Mouse (Mus musculus) embryonic facial prominence, embryonic 12.5 days (tissue): ENCODE data around the gene Zfp119a. TPM values are rescaled to one million over a fixed set of nuclear protein-coding genes. Genes with fewer than 3 reads are reported as not detected.
"Not testable (repeated sequence)": the region's sequence is repeated elsewhere in the genome, so short reads cannot be mapped to it uniquely, and the experiment has no call there.

ENCODE experiments used
- ATAC-seq: fragments of 200-750 bp; cut with Nextera tagmentation; 2 replicates; pipeline ENCODE4 v1.8.0; 2017; ENCODE audit not compliant: insufficient number of reproducible peaks, insufficient read depth, low FRiP score, low TSS enrichment
- H3K27ac ChIP-seq: fragments of 300-500 bp; sonication (generic); 2 replicates; pipeline ENCODE4 v1.5.1; 2016; ENCODE audit warnings: mild to moderate bottlenecking
- H3K27me3 ChIP-seq: fragments of 300-500 bp; sonication (generic); 2 replicates; pipeline ENCODE4 v1.6.1; 2016; ENCODE audit warnings: mild to moderate bottlenecking, moderate library complexity
- H3K36me3 ChIP-seq: fragments of 300-500 bp; sonication (generic); 2 replicates; pipeline ENCODE4 v1.6.1; 2016; ENCODE audit warnings: mild to moderate bottlenecking
- H3K4me1 ChIP-seq: fragments of 300-500 bp; sonication (generic); 2 replicates; pipeline ENCODE4 v1.6.1; 2016
- H3K4me2 ChIP-seq: fragments of 300-500 bp; sonication (generic); replicated peaks from 2 replicates; pipeline ENCODE4 v1.6.1; 2016; ENCODE audit warnings: mild to moderate bottlenecking, moderate library complexity
- H3K4me3 ChIP-seq: fragments of 300-500 bp; sonication (generic); 2 replicates; pipeline ENCODE4 v1.5.1; 2016; ENCODE audit warnings: mild to moderate bottlenecking
- H3K9ac ChIP-seq: fragments of 300-500 bp; sonication (generic); 2 replicates; pipeline ENCODE4 v1.6.1; 2016; ENCODE audit warnings: mild to moderate bottlenecking, moderate library complexity
- H3K9me3 ChIP-seq: fragments of 300-500 bp; sonication (generic); 2 replicates; pipeline ENCODE4 v1.6.1; 2016; ENCODE audit warnings: mild to moderate bottlenecking, moderate library complexity
- whole genome bisulfite sequencing: fragments of 180-500 bp; shearing (Covaris S2); methylation state at CpG from one replicate; pipeline ENCODE4 v1.1.7; 2016; 5-methylcytosine and 5-hydroxymethylcytosine counted together
- polyA plus RNA-seq: library from polyadenylated mRNA; unstranded; fragments of >200 nt; fragmentation: Nextera tagmentation; extraction: Ambion mirVana; gene quantifications from 2 replicates; pipeline ENCODE4 v1.2.1, GENCODE M21; 2016

Gene Zfp119a
- polyA plus RNA-seq, result 10.2 and 11.2 TPM in 2 replicates

DNA sequence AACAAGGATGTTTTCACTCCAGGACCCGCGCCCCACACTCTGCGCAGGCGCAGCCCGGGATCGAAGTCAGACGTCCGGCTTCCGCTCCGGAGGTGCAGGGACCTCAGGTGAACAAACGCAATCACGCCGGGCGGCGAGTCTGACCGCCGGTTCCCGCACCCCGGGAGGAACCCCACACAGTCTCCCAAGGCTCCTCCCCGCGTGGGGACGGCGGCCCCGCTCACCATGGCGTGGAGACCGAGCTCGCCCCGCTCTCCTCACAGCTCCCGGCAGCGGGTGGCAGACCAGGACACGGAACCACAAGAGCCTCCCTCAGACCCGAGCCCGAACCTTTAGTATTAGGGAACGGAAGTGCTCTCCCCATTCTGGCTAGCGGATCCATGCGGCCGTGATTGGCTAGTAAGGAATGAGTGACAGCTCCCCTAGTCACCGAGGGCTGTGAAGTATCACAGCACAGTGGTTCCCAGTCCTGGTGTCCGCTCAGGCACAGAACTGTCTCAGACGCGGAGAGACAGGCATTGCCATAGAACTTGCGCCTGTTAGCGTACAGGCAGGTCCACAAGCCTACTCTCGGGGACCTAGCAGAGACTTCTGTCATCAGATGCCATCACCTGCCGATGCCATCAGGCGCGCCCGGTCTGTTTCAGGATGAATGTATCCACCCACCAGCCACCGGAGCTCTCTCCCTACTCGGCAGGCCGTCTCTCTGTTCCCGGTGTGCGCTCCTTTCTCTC is at the start of gene Zfp119a:
Gene Zfp119a (minus strand): TSS at position 295 of the 734 bp plus-strand sequence.
- peak within 1 kb of the TSS; percentile 45 for H3K4me3 ChIP-seq
- H3K4me1 ChIP-seq, H3K9me3 ChIP-seq, H3K36me3 ChIP-seq, H3K27me3 ChIP-seq: not testable (repeated sequence)
- WGBS, result 1% methylated on average over 47 of the region's 53 CpGs
- peak within 1 kb of the TSS; percentile 48 for H3K9ac ChIP-seq
- peak; percentile 100 for ATAC-seq
- peak within 1 kb of the TSS; percentile 54 for H3K4me2 ChIP-seq
- H3K27ac ChIP-seq, result peak within 1 kb of the TSS; percentile 78

DNA sequence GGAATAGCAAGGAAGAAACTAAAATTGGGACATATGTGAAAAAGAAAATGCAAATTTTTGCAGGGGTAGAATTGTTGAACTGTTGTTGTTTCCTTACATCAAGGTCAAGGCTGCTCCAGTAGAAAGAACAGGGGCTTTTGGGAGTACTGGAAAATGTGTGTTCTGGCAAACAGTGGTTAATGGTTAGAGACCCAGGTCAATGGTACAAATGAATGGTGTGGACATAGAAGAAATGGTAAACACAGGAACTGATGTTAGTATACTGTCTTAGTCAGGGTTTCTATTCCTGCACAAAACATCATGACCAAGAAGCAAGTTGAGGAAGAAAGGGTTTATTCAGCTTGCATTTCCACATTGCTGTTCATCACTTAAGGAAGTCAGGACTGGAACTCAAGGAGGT is 27.9 kb upstream of the Zfp119a start:
- no peaks in the 10 kb centered on the region for H3K27me3 ChIP-seq
- H3K4me2 ChIP-seq, result no peak overlapping the region
- no peak for ATAC-seq
- H3K9ac ChIP-seq, result no peak overlapping the region
- no peak overlapping the region for H3K27ac ChIP-seq
- H3K4me3 ChIP-seq, result no peak overlapping the region
- H3K4me1 ChIP-seq, result no peaks in the 10 kb centered on the region
- H3K36me3 ChIP-seq, result no peaks in the 10 kb centered on the region
- H3K9me3 ChIP-seq, result no peaks in the 10 kb centered on the region

GRCm38 (mm10) chr17:55904131-55904530 is 25.4 kb upstream of the Zfp119a start:
- Histone ChIP-seq H3K4me1 (no peaks in the 10 kb centered on the region), H3K27ac (no peak overlapping the region), H3K4me3 (no peak overlapping the region), H3K9me3 (no peaks in the 10 kb centered on the region), H3K9ac (no peak overlapping the region), H3K4me2 (no peak overlapping the region), H3K27me3 (no peaks in the 10 kb centered on the region), H3K36me3 (no peaks in the 10 kb centered on the region)
- no peak for ATAC-seq
- WGBS, result 75% methylated on average over 6 of the region's 6 CpGs

GRCm38 (mm10) chr17:55903687-55904086 is 25.0 kb upstream of the Zfp119a start:
- H3K36me3 ChIP-seq, result no peaks in the 10 kb centered on the region
- no peak for ATAC-seq
- H3K9me3 ChIP-seq, result no peaks in the 10 kb centered on the region
- no peaks in the 10 kb centered on the region for H3K27me3 ChIP-seq
- no peak overlapping the region for H3K9ac ChIP-seq
- no peaks in the 10 kb centered on the region for H3K4me1 ChIP-seq
- H3K4me3 ChIP-seq, result no peak overlapping the region
- no peak overlapping the region for H3K4me2 ChIP-seq
- WGBS, result 83% methylated on average over 1 of the region's 1 CpGs
- H3K27ac ChIP-seq, result no peak overlapping the region

DNA sequence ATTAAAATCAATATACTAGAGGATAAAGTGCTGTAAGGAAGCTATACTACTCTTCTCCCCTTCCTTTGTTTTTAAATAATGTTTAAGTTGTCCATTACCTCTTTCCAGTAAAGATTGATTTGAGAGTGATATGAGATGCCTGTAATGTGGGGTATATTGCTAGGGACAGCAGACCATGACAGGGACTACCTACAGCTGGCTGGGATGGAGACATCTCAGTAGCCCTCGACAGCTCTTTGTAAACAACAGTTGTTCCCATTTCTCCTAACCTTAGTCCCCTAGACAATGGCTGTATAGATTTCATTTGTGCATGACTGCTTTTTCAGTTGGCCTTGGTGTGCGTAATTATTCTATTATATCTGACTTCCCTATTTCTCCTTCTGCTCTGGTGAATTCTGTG is 24.4 kb upstream of the Zfp119a start:
- WGBS, result 69% methylated on average over 2 of the region's 2 CpGs
- Histone ChIP-seq H3K36me3 (peaks cover 5% of the 10 kb centered on the region), H3K4me2 (no peak overlapping the region), H3K9ac (no peak overlapping the region), H3K9me3 (0 out of 2 replicates have a peak, but pooled peaks cover 2% of the 10 kb centered on the region), H3K4me3 (no peak overlapping the region), H3K27me3 (no peaks in the 10 kb centered on the region), H3K4me1 (no peaks in the 10 kb centered on the region), H3K27ac (no peak overlapping the region)
- ATAC-seq, result no peak

DNA sequence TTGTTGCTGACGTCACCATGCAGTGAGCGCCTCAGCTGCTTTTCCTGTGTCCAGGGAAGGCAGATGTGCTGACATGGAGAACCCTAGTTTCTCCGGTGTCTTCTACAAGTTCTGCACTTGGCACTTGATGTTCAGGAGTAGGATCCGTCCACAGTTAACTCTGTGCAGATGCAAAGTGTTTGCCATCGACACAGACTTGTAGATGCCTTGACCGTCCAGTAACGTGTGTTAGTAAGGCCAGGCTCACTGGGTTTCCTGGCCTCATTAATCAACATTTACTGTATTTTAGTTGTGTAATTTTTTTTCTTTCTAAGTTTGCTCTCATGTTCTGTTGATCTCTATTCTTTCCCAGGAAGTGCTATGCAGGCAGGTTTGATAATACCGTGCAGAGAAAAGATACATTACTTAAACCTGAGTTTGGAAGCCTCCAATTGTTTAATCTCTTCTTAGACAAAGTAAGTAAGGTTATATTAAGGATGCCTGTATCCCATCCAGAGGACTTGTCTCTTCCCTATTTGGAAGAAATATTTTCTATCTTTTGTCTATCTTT is 13.8 kb upstream of the Zfp119a start:
- H3K36me3 ChIP-seq, result not testable (repeated sequence)

GRCm38 (mm10) chr17:55884912-55885311 is 6.2 kb upstream of the Zfp119a start:
- no peaks in the 10 kb centered on the region for H3K36me3 ChIP-seq
- no peak overlapping the region for H3K4me3 ChIP-seq
- H3K9ac ChIP-seq, result no peak overlapping the region
- no peaks in the 10 kb centered on the region for H3K27me3 ChIP-seq
- no peak for ATAC-seq
- H3K27ac ChIP-seq, result no peak overlapping the region
- 60% methylated on average over 2 of the region's 2 CpGs for whole genome bisulfite sequencing
- H3K4me1 ChIP-seq, result no peaks in the 10 kb centered on the region
- H3K9me3 ChIP-seq, result no peaks in the 10 kb centered on the region
- H3K4me2 ChIP-seq, result no peak overlapping the region

More for the DNA sequence above, 13.8 kb upstream of the Zfp119a start:
- Histone ChIP-seq H3K4me2 (peak overlapping the region; percentile 46), H3K27ac (peak overlapping the region; percentile 36; the same call in 1 of the 2 replicates), H3K4me3 (peak overlapping the region; percentile 49)
- not testable (repeated sequence) for ATAC-seq, H3K4me1 ChIP-seq, H3K27me3 ChIP-seq, H3K9ac ChIP-seq, H3K9me3 ChIP-seq
- 14% methylated on average over 6 of the region's 8 CpGs for WGBS

DNA sequence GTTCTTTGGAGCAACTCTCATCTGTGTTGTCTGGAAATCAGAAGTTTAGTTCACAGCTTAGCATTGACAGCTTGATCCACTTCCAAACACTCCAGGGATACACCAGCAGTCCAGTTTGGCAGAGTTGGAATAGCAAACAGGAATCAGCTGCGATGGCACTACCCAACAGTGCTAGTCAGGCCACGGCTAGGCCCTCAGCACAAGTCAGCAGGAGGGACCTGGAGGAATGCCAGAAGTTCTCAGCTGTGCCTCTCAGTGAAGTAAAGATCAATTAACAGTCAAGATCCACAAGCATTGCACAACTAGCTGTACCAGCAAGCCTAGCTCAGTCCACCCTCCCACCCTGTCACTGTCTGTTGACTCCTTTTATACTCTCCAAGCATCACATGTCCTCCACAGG is 4.9 kb upstream of the Zfp119a start:
- 68% methylated on average over 2 of the region's 2 CpGs for whole genome bisulfite sequencing
- Histone ChIP-seq H3K27me3 (no peaks in the 10 kb centered on the region), H3K27ac (no peak overlapping the region), H3K36me3 (no peaks in the 10 kb centered on the region), H3K9me3 (no peaks in the 10 kb centered on the region), H3K9ac (no peak overlapping the region), H3K4me3 (no peak overlapping the region), H3K4me2 (no peak overlapping the region), H3K4me1 (no peaks in the 10 kb centered on the region; the same call in 1 of the 2 replicates)
- ATAC-seq, result no peak

DNA sequence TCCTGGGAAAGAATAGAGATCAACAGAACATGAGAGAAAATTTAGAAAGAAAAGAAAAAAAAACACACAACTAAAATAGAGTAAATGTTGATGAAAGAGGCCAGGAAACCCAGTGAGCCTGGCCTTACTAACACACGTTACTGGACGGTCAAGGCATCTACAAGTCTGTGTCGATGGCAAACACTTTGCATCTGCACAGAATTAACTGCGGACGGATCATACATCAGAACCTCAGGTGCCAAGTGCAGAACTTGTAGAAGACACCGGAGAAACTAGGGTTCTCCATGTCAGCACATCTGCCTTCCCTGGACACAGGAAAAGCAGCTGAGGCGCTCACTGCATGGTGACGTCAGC is 471 bp downstream of the Zfp119a start:
- H3K27ac ChIP-seq, result peak overlapping the region; percentile 54
- not testable (repeated sequence) for ATAC-seq, H3K9me3 ChIP-seq, H3K36me3 ChIP-seq, H3K4me1 ChIP-seq, H3K27me3 ChIP-seq
- H3K9ac ChIP-seq, result peak overlapping the region; percentile 40
- WGBS, result 1% methylated on average over 7 of the region's 8 CpGs
- H3K4me3 ChIP-seq, result peak overlapping the region; percentile 45
- peak overlapping the region; percentile 54 for H3K4me2 ChIP-seq

GRCm38 (mm10) chr17:55877184-55877583 is 1.5 kb downstream of the Zfp119a start:
- H3K4me1 ChIP-seq, result peaks cover 7% of the 10 kb centered on the region; the same call in 1 of the 2 replicates
- 0 out of 2 replicates have a peak overlapping the region, but pooled peaks have one; percentile 11 for H3K4me2 ChIP-seq
- no peak overlapping the region for H3K9ac ChIP-seq
- H3K36me3 ChIP-seq, result no peaks in the 10 kb centered on the region
- no peaks in the 10 kb centered on the region for H3K9me3 ChIP-seq
- 92% methylated on average over 4 of the region's 4 CpGs for WGBS
- no peak for ATAC-seq
- no peak overlapping the region for H3K4me3 ChIP-seq
- no peak overlapping the region for H3K27ac ChIP-seq
- no peaks in the 10 kb centered on the region for H3K27me3 ChIP-seq

DNA sequence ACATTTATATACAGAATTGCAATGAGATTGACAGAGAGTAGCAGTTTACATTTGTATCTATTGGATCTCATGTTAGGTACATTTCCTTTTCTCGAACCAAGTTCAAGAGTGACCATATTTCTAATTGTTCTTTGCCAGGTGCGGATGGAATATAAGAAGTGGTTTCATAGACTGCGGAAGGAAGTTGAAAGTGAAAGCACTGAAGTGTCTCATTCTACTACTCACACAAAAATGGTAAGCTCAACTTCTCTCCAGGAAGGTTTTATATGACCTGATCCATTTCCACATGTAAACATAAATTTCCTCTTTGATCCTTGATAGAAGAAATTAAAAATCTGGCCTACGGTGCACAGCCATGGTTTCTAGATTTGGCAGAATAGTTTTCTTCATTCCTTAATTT is 35.7 kb downstream of the Zfp119a start:
- no peak for ATAC-seq

DNA sequence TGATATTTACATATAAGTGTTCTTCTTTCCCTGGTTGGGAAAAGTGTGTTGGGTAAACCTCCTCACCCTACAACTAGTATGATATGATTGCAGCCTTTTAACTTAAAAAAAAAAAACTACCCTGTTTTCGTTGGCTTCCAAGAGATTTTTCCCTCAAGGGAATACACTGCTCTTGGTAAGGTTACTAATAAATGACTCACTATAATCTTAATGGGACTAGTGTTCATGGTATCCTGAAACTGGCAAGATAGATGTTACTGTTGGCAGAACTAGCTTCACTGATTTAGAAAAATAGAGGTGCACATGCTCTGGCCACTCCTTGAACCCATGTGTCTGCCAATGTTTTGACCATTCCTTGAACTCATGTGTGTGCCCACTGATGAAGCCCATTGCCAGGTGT is 57.2 kb downstream of the Zfp119a start:
- no peaks in the 10 kb centered on the region for H3K4me1 ChIP-seq
- H3K4me3 ChIP-seq, result no peak overlapping the region
- no peak overlapping the region for H3K9ac ChIP-seq
- no peak overlapping the region for H3K27ac ChIP-seq
- H3K27me3 ChIP-seq, result no peaks in the 10 kb centered on the region
- no peaks in the 10 kb centered on the region for H3K9me3 ChIP-seq
- no peak for ATAC-seq
- 68% methylated on average over 1 of the region's 1 CpGs for WGBS
- H3K36me3 ChIP-seq, result no peaks in the 10 kb centered on the region
- H3K4me2 ChIP-seq, result no peak overlapping the region

More for the DNA sequence above, 35.7 kb downstream of the Zfp119a start:
- no peaks in the 10 kb centered on the region for H3K36me3 ChIP-seq
- no peak overlapping the region for H3K27ac ChIP-seq
- H3K9me3 ChIP-seq, result no peaks in the 10 kb centered on the region
- no peak overlapping the region for H3K4me3 ChIP-seq
- no peak overlapping the region for H3K4me2 ChIP-seq
- no peak overlapping the region for H3K9ac ChIP-seq
- H3K4me1 ChIP-seq, result no peaks in the 10 kb centered on the region
- H3K27me3 ChIP-seq, result no peaks in the 10 kb centered on the region
- 92% methylated on average over 4 of the region's 4 CpGs for WGBS
